Mouse (Mus musculus) liver, postnatal 0 days (tissue): ENCODE data around the gene Ccser1. TPM values are rescaled to one million over a fixed set of nuclear protein-coding genes. Genes with fewer than 3 reads are reported as not detected.
"Not testable (repeated sequence)": the region's sequence is repeated elsewhere in the genome, so short reads cannot be mapped to it uniquely, and the experiment has no call there.

Experiments used
- ATAC-seq: fragments of 200-750 bp; cut with Nextera tagmentation; 2 replicates; pipeline ENCODE4 v1.8.0; 2017; ENCODE audit warnings: mild to moderate bottlenecking, moderate library complexity
- DNase-seq: peaks from one replicate; pipeline ENCODE4 v3.0.0-alpha.2; 2016
- H3K27ac ChIP-seq: fragments of 300-500 bp; sonication (generic); 2 replicates; pipeline ENCODE4 v1.5.1; 2014; ENCODE audit warnings: antibody characterized with exemption, moderate library complexity, mild to moderate bottlenecking, low read depth
- H3K27me3 ChIP-seq: fragments of 300-500 bp; sonication (generic); 2 replicates; pipeline ENCODE4 v1.6.1; 2014; ENCODE audit warnings: low read length, control low read depth, mixed read lengths; ENCODE audit not compliant: insufficient read depth
- H3K36me3 ChIP-seq: fragments of 300-500 bp; sonication (generic); replicated peaks from 2 replicates; pipeline ENCODE4 v1.6.1; 2014; ENCODE audit warnings: mild to moderate bottlenecking, control low read depth, low read length, moderate library complexity, mixed read lengths; ENCODE audit not compliant: insufficient read depth
- H3K4me1 ChIP-seq: fragments of 300-500 bp; sonication (generic); 2 replicates; pipeline ENCODE4 v1.6.1; 2014; ENCODE audit warnings: antibody characterized with exemption, mild to moderate bottlenecking, control low read depth; ENCODE audit not compliant: insufficient read depth
- H3K4me2 ChIP-seq: fragments of 300-500 bp; sonication (generic); 2 replicates; pipeline ENCODE4 v1.6.1; 2014; ENCODE audit warnings: low read depth, mild to moderate bottlenecking, low read length, moderate library complexity, mixed read lengths
- H3K4me3 ChIP-seq: fragments of 300-500 bp; sonication (generic); 2 replicates; pipeline ENCODE4 v1.5.1; 2014; ENCODE audit warnings: low read depth, low read length
- H3K9ac ChIP-seq: fragments of 300-500 bp; sonication (generic); replicated peaks from 2 replicates; pipeline ENCODE4 v1.6.1; 2014; ENCODE audit warnings: mild to moderate bottlenecking, moderate library complexity
- H3K9me3 ChIP-seq: fragments of 300-500 bp; sonication (generic); 2 replicates; pipeline ENCODE4 v1.6.1; 2016; ENCODE audit warnings: mild to moderate bottlenecking, control low read depth, low read length, mixed read lengths
- CTCF ChIP-seq: sonication (generic); IDR thresholded peaks from 2 replicates; pipeline ENCODE4 v1.5.1; 2016; ENCODE audit warnings: antibody characterized with exemption, low read depth
- EP300 ChIP-seq: IDR thresholded peaks from 2 replicates; pipeline ENCODE4 v1.6.1; 2016; ENCODE audit warnings: antibody characterized with exemption, low read depth, mild to moderate bottlenecking
- WGBS: fragments of 180-500 bp; shearing (Covaris S2); extraction: QIAGEN DNeasy Blood & Tissue Kit; methylation state at CpG from one replicate; pipeline ENCODE4 v1.1.7; 2014; ENCODE audit not compliant: insufficient replicate concordance; 5-methylcytosine and 5-hydroxymethylcytosine counted together
- polyA plus RNA-seq: library from polyadenylated mRNA; unstranded; fragments of >200 nt; fragmentation: Nextera tagmentation; extraction: Ambion mirVana; gene quantifications from 2 replicates; pipeline ENCODE4 v1.2.1, GENCODE M21; 2015

Gene Ccser1
- polyA plus RNA-seq, 1 experiment from 2014 or later: 0.18 TPM

- 68% methylated on average over 1 of the region's 1 CpGs for WGBS
- Histone ChIP-seq H3K36me3 (no peaks in the 10 kb centered on the region), H3K27ac (no peak overlapping the region), H3K4me3 (no peak overlapping the region), H3K27me3 (no peaks in the 10 kb centered on the region), H3K4me1 (no peaks in the 10 kb centered on the region), H3K4me2 (no peak overlapping the region), H3K9me3 (no peaks in the 10 kb centered on the region), H3K9ac (no peak overlapping the region)
- ATAC-seq (no peak), DNase-seq (no peak)
- TF ChIP-seq CTCF (no peak), EP300 (no peak)
These were observed 71.1 kb downstream of the Ccser1 start for GRCm38 (mm10) chr6:61251232-61251631.

GRCm38 (mm10) chr6:61252912-61253311, 72.8 kb downstream of the Ccser1 start:
- H3K27ac ChIP-seq: no peak overlapping the region
- no peak for ATAC-seq
- H3K9me3 ChIP-seq: no peaks in the 10 kb centered on the region
- no peaks in the 10 kb centered on the region for H3K36me3 ChIP-seq
- H3K27me3 ChIP-seq: no peaks in the 10 kb centered on the region
- no peak overlapping the region for H3K4me3 ChIP-seq
- WGBS: 78% methylated on average over 7 of the region's 7 CpGs
- no peaks in the 10 kb centered on the region for H3K4me1 ChIP-seq
- no peak overlapping the region for H3K9ac ChIP-seq
- TF ChIP-seq EP300 (no peak), CTCF (no peak)
- no peak for DNase-seq
- H3K4me2 ChIP-seq: no peak overlapping the region

GRCm38 (mm10) chr6:61255874-61256273, 75.8 kb downstream of the Ccser1 start:
- H3K9me3 ChIP-seq, H3K36me3 ChIP-seq, ATAC-seq, H3K9ac ChIP-seq, H3K27me3 ChIP-seq, H3K4me2 ChIP-seq, H3K4me1 ChIP-seq, H3K4me3 ChIP-seq, H3K27ac ChIP-seq, DNase-seq: not testable (repeated sequence)
- WGBS: 100% methylated on average over 1 of the region's 1 CpGs

GRCm38 (mm10) chr6:61258847-61259634, 78.9 kb downstream of the Ccser1 start:
- 65% methylated on average over 10 of the region's 10 CpGs for WGBS
- Histone ChIP-seq H3K27me3 (no peaks in the 10 kb centered on the region), H3K27ac (no peak overlapping the region), H3K9ac (no peak overlapping the region), H3K4me2 (no peak overlapping the region), H3K36me3 (no peaks in the 10 kb centered on the region), H3K9me3 (no peaks in the 10 kb centered on the region), H3K4me1 (no peaks in the 10 kb centered on the region), H3K4me3 (no peak overlapping the region)
- ATAC-seq: no peak
- no peak for DNase-seq
- TF ChIP-seq CTCF: no peak
- no peak for TF ChIP-seq EP300

- Histone ChIP-seq H3K27me3 (no peaks in the 10 kb centered on the region), H3K4me1 (no peaks in the 10 kb centered on the region), H3K9me3 (no peaks in the 10 kb centered on the region), H3K9ac (no peak overlapping the region), H3K27ac (no peak overlapping the region), H3K4me3 (no peak overlapping the region), H3K36me3 (no peaks in the 10 kb centered on the region), H3K4me2 (no peak overlapping the region)
- DNase-seq (no peak), ATAC-seq (no peak)
- WGBS: 88% methylated on average over 3 of the region's 3 CpGs
- no peak for TF ChIP-seq CTCF
- no peak for TF ChIP-seq EP300
These were observed 81.3 kb downstream of the Ccser1 start for GRCm38 (mm10) chr6:61261381-61261780.

- H3K27me3 ChIP-seq: no peaks in the 10 kb centered on the region
- no peak overlapping the region for H3K4me3 ChIP-seq
- no peaks in the 10 kb centered on the region for H3K4me1 ChIP-seq
- H3K36me3 ChIP-seq: no peaks in the 10 kb centered on the region
- H3K4me2 ChIP-seq: no peak overlapping the region
- DNase-seq (no peak), ATAC-seq (no peak)
- WGBS: 33% methylated on average over 1 of the region's 1 CpGs
- H3K9me3 ChIP-seq: no peaks in the 10 kb centered on the region
- TF ChIP-seq CTCF (0 out of 2 replicates have a peak, but pooled peaks have one; percentile 4), EP300 (no peak)
- no peak overlapping the region for H3K9ac ChIP-seq
- no peak overlapping the region; the same call in 1 of the 2 replicates for H3K27ac ChIP-seq
These were observed 82.3 kb downstream of the Ccser1 start for GRCm38 (mm10) chr6:61262448-61262847.

GRCm38 (mm10) chr6:61263291-61263690, 83.2 kb downstream of the Ccser1 start:
- TF ChIP-seq EP300: no peak
- TF ChIP-seq CTCF: no peak
- WGBS: 55% methylated on average over 1 of the region's 1 CpGs

More at GRCm38 (mm10) chr6:61263291-61263690, 83.2 kb downstream of the Ccser1 start:
- H3K36me3 ChIP-seq: no peaks in the 10 kb centered on the region
- no peak overlapping the region for H3K4me3 ChIP-seq
- DNase-seq (no peak), ATAC-seq (no peak)
- H3K27ac ChIP-seq: no peak overlapping the region
- no peaks in the 10 kb centered on the region for H3K9me3 ChIP-seq
- no peak overlapping the region for H3K9ac ChIP-seq
- H3K4me1 ChIP-seq: no peaks in the 10 kb centered on the region
- no peak overlapping the region for H3K4me2 ChIP-seq
- H3K27me3 ChIP-seq: no peaks in the 10 kb centered on the region
